Mouse (Mus musculus): Measurements from ENCODE around the gene I830077J02Rik.
"Not testable (repeated sequence)": the region's sequence is repeated elsewhere in the genome, so short reads cannot be mapped to it uniquely, and the experiment has no call there.

The I830077J02Rik gene

GRCm38 (mm10) chr3:105932240-105933071, at the start of gene I830077J02Rik:
Gene I830077J02Rik, minus strand, starts transcription at chr3:105932664.
- no peak for DNase-seq

GRCm38 (mm10) chr3:105974174-105974573, 41.7 kb upstream of the I830077J02Rik start:
- DNase-seq = no peak

GRCm38 (mm10) chr3:105973411-105973810, 40.9 kb upstream of the I830077J02Rik start, which contains the start of gene Ovgp1:
Gene Ovgp1, plus strand, starts transcription at chr3:105973711.
- no peak for DNase-seq

GRCm38 (mm10) chr3:105971831-105972446, 39.5 kb upstream of the I830077J02Rik start:
- DNase-seq = no peak

- peak; percentile 14 for DNase-seq
Measured at GRCm38 (mm10) chr3:105960700-105961099, 28.2 kb upstream of the I830077J02Rik start.

- no peak for DNase-seq
Measured at GRCm38 (mm10) chr3:105959999-105960398, 27.5 kb upstream of the I830077J02Rik start, which contains the start of gene Atp5f1. Gene Atp5f1, minus strand, starts transcription at chr3:105960099.

GRCm38 (mm10) chr3:105959585-105959984, 27.1 kb upstream of the I830077J02Rik start:
- no peak for DNase-seq

- peak; percentile 95 for DNase-seq
Measured at GRCm38 (mm10) chr3:105958974-105959580, 26.6 kb upstream of the I830077J02Rik start, which contains the start of gene Wdr77. Gene Wdr77, plus strand, starts transcription at chr3:105959369.

GRCm38 (mm10) chr3:105958204-105958603, 25.7 kb upstream of the I830077J02Rik start:
- DNase-seq = no peak

- DNase-seq = no peak
Measured at GRCm38 (mm10) chr3:105957235-105957634, 24.8 kb upstream of the I830077J02Rik start.

GRCm38 (mm10) chr3:105951348-105951747, 18.9 kb upstream of the I830077J02Rik start:
- DNase-seq = no peak

GRCm38 (mm10) chr3:105936111-105936510, 3.6 kb upstream of the I830077J02Rik start:
- no peak for DNase-seq

GRCm38 (mm10) chr3:105935033-105935432, 2.6 kb upstream of the I830077J02Rik start:
- DNase-seq = no peak

GRCm38 (mm10) chr3:105933926-105934325, 1.5 kb upstream of the I830077J02Rik start:
- no peak for DNase-seq

GRCm38 (mm10) chr3:105931095-105931494, 1.4 kb downstream of the I830077J02Rik start:
- DNase-seq = no peak

GRCm38 (mm10) chr3:105929821-105930220, 2.6 kb downstream of the I830077J02Rik start:
- peak; percentile 30 for DNase-seq

- DNase-seq = no peak
Measured at GRCm38 (mm10) chr3:105928781-105929180, 3.7 kb downstream of the I830077J02Rik start.

- DNase-seq = no peak
Measured at GRCm38 (mm10) chr3:105928195-105928569, 4.3 kb downstream of the I830077J02Rik start.

- DNase-seq = no peak
Measured at GRCm38 (mm10) chr3:105927561-105928194, 4.8 kb downstream of the I830077J02Rik start.

GRCm38 (mm10) chr3:105924616-105925015, 7.8 kb downstream of the I830077J02Rik start:
- no peak for DNase-seq

GRCm38 (mm10) chr3:105921959-105922358, 10.5 kb downstream of the I830077J02Rik start:
- no peak for DNase-seq

- DNase-seq = not testable (repeated sequence)
Measured at GRCm38 (mm10) chr3:105920743-105921142, 11.7 kb downstream of the I830077J02Rik start.

GRCm38 (mm10) chr3:105918355-105918745, 14.1 kb downstream of the I830077J02Rik start:
- DNase-seq = no peak

All from thymus, postnatal 14 days (tissue).